Mouse (Mus musculus): ENCODE measurements around the gene Dhrs9.

DNA sequence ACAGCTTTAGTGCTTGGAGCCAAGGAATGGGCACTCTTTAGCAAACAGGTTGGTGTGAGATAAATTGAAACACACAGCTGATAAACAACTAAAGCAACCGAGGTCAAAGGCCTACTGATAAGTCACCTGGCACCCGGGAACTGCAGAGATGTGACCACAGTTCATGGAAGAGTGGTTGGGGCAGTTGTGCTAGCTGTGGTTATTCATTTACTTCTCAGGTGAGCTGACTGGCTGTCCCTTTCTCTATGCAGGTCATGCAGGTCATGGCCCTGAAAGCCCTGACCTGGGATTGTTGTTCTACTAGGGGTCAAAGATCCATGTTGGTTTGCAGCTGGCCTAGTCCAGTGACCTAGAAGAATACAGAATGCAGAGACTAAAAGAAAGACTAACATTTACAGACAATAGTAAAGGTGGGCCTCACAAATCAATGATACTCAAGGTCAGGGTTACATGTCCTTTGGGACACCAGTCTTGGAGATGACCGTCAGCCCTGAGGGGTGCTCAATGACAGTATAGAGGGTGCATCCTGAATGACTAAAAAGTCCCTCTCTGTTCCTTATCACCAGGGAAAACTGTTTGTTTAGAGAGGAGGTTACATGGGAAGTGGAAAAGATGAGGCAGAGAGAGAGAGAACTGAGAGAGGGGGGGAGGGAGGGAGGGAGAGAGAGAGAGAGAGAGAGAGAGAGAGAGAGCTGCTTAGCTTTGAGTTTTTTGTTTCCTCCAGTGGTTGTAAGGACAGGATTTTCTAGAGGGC is 6.0 kb downstream of the Dhrs9 start:
- TF ChIP-seq POLR2A (IDR thresholded peaks at IDR 0.05; ENCODE audit: control insufficient read depth, extremely low read depth, insufficient read depth, low read length, poor library complexity) (no peak), CTCF (IDR thresholded peaks at IDR 0.05; ENCODE audit: borderline replicate concordance, control insufficient read depth, extremely low read depth, insufficient read depth, low read length, poor library complexity) (no peak)

Data from thymus, adult 2 months (tissue).